Mouse (Mus musculus) R1 (cell line): ENCODE measurements at regions not wholly inside any gene's neighbourhood (a gene's known extent, or its start where the extent isn't known, plus 50 kb on each side); places are given as distances from the start of the nearest gene placed in this dataset.

Experiments used
- DNase-seq: peaks from one replicate; pipeline ENCODE4 v3.0.0-alpha.2; 2018; ENCODE audit warnings: low read depth, low spot score

GRCm38 (mm10) chr3:155979636-155980035, 582.0 kb upstream of the Negr1 start:
- no peak for DNase-seq

- DNase-seq: no peak
Measured at GRCm38 (mm10) chr3:155994044-155994443, 567.5 kb upstream of the Negr1 start.

GRCm38 (mm10) chr3:156017676-156018230, 543.8 kb upstream of the Negr1 start:
- no peak for DNase-seq

GRCm38 (mm10) chr3:156028602-156029188, 532.9 kb upstream of the Negr1 start:
- no peak for DNase-seq

DNA sequence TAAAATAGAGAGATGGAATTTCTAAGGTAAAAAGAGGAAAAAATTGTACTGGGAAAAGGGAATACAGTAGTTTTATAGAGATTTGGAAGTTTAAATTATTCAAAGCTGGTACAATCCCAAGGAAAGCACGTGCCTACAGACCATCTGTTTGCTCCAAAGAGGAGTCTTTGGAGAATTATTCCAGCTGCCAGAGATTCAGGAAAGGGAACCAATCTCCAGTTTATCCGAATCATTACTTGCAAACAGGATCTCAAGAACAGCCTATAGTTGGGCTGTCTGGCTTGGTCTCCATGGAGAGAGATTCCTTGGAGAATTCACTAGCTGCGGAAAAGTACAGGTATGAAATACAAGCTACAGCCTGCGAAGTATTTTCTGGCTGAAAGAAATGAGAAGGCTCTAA, 491.3 kb upstream of the Negr1 start:
- no peak for DNase-seq

DNA sequence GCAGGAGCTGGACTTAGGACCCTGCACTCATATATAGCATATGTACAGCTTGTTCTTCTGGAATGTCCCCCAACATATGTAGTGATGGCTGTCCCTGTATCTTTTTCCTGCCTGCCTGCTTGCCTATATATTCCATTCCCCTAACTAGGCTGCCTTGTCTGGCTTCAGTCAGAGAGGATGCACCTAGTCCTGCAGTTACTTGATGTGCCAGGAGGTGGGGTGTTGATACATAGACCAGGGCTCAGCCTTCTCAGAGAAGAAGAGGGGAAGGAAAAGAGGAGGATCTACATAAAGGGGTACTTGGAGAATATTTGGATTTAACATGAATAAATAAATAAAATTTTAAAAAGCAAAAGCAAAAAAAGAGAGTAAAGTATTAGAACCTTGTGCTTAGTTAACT, 479.3 kb upstream of the Negr1 start:
- no peak for DNase-seq

DNA sequence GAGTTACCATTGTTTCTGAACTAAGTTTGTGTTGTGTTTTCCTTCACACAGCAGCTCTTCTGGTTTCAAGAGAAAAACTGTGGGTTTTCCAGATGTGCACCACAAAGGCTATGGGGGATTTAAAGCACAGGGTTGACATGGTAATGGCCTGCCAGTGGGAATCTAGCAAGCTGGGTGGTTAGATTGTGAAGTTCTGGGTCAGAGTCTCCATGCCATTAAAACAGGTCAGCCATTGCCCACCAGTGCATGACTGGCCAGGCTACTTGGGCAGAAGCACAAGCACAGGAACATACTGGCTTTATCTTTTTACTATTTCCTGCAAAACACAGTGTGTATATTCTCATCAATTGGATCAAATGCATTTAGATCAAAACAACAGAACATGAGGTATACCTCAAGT, 467.9 kb upstream of the Negr1 start:
- DNase-seq: no peak

GRCm38 (mm10) chr3:156094990-156095389, 466.6 kb upstream of the Negr1 start:
- no peak for DNase-seq

DNA sequence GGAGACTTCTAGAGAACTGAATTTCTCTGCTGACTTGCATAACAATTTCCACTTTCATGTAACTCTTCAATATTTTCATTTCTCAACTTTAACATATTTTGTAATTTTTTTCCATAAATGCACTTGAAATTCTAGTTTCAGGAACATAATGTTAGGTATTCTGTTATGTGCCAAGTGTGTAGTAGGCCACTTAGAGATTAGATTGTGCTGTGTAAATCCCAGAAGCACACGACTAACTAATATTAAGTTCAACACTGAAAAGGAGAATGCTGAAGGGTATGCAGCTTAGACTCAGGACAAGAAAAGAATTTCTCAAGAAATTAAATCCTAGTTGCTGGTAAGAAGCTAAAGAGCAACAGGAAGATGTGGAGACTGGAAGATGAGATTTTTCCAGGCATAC, 455.8 kb upstream of the Negr1 start:
- DNase-seq: no peak

GRCm38 (mm10) chr3:156120341-156120740, 441.3 kb upstream of the Negr1 start:
- DNase-seq: no peak

GRCm38 (mm10) chr3:156131598-156131997, 430.0 kb upstream of the Negr1 start:
- DNase-seq: no peak

- DNase-seq: peak; percentile 20
Measured at GRCm38 (mm10) chr3:156141355-156141754, 420.2 kb upstream of the Negr1 start.

DNA sequence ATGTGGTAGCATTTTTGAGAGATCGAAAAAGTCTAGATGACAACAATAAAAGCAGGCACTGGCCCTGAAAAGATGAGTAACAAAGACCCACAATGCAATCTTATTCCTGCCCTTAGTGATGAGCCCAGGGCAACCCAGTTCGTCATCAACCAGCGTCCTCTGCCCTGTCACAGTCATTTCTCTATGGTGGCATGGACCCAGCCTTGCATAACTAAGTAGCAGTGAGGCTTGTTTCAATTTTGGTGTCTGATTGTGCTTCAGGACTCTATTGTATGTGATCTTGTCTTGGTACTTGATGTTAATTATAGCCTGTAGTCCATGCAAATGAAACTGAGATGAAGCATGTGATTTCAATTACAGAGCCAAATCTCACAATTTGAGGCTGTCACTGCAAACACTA, 412.3 kb upstream of the Negr1 start:
- no peak for DNase-seq

GRCm38 (mm10) chr3:156170076-156170475, 391.5 kb upstream of the Negr1 start:
- DNase-seq: no peak

DNA sequence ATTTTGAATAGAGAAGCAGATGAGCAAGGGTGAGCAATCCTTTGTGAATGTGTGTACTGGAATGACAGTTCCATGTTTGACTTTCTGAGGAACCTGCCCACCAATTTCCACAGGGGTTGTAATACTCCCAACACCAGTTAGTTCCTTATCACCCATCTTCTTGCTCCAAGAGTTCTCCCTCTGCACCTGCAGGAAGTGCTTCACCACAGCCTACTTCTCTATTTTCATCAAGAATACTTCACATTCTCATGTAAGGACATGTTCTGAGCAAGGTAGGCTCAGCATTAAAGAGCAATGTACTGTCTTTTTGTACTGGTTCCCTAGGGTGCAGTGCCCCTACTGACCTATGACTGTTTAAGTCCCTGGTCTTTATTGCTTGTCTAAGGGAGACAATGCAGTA, 362.9 kb upstream of the Negr1 start:
- DNase-seq: no peak

DNA sequence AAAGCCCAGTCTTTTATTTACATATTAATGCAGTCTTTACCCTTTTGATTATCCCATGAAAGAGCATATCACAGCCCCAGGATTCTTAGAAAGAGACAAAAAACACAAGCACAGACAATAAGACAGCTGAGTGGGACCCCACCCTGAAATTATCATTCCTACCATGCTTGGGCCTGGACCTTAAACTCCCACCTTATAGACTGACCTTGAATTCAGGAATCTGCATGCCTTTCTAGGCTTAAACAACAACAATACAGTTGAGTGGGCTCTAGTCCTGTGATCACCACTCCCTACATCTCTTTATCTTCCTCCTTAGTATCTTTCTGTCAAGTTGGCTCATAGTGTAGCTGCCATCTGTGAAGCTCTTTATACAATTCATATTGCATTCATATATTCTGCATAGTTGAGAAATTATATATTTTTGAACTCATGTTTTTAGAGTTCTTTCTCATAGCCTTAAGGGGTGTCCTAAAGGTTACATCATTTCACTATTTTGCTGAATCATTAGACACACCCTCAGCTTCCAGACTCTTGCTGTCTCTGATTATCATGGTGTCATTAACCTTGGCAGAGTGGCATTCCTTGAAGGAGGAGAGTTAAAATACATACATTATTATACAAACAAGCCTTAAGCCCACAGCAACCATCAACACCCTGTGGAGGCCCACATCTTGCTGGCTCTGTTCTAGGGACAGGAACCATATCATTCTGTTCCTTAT, 361.7 kb upstream of the Negr1 start:
- peak; percentile 87 for DNase-seq

- no peak for DNase-seq
Measured at GRCm38 (mm10) chr3:156205246-156205645, 356.3 kb upstream of the Negr1 start.

- DNase-seq: no peak
Measured at GRCm38 (mm10) chr3:156208420-156208819, 353.2 kb upstream of the Negr1 start.

DNA sequence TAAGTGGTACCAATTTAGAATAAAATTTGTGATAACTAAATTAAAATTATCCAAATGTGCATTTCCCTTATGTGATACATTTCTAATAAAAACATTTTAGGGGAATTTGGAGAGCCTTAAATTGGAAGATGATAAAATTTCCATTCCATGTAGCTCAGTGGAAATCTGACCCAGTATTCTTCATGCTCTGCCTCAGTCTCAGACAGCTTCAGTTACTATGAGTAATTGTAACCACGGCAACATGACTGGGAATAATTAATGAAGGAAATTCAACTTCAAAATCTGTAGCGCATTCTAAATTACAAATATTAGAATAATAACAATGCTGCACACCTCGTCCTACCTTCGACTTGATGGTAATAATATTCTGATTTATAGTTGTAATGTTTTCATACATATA, 350.8 kb upstream of the Negr1 start:
- no peak for DNase-seq

DNA sequence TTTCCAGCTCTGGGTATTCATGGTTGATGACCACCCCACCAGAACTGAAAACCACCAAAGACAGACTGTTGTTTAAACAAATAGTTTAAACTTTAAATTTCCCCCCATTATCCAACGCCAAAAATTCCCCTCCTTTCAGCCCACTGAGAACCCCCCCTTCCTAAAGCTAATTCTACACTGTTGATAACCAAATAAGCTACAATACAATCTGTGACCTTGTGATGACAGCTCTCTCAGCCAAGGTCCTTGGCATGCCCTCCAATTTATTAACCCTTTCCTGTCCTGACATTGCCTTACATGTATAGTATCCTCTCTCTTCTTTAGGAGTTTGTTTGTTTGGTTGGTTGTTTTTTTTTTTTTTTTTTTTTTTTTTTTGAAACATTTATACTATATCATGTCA, 346.8 kb upstream of the Negr1 start:
- no peak for DNase-seq

- DNase-seq: no peak
Measured at GRCm38 (mm10) chr3:156232111-156232510, 329.5 kb upstream of the Negr1 start.

- no peak for DNase-seq
Measured at GRCm38 (mm10) chr3:156235955-156236354, 325.6 kb upstream of the Negr1 start.

DNA sequence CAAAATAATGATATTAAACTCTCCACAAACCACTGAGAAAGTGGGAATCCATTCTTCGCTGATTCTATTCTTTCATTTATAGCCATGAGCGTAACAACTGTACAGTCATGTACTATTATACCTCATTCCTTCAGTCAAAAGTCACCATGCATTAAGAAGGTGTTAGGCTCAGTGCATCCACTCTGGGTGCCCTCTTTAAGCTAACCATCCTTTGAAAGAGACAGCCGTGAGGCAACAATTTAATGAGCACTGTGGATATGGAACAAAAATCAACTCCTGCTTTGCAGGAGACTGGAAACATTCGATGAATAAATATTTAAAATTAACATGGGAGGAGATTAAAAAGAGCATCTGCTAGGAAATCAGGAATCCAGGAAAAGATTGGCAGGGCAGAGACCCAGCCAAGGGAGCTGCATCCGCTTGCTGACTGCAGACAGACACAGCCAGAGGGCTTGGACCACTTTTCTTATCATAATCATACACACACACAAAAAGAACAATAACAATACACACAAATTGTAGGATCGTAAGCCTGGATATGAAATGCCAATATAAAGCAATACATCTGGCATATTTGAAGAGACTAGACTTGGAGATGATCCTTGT, 309.2 kb upstream of the Negr1 start:
- DNase-seq: no peak
